Mouse (Mus musculus): ENCODE data around the gene BC051142. TPM values are rescaled to one million over a fixed set of nuclear protein-coding genes. Genes with fewer than 3 reads are reported as not detected.
"Not testable (repeated sequence)": the region's sequence is repeated elsewhere in the genome, so short reads cannot be mapped to it uniquely, and the experiment has no call there.

BC051142 gene
- total RNA-seq, 2 experiments from 2014 or later, result not detected

GRCm38 (mm10) chr17:34397357-34397756 lies 1.3 kb upstream of the BC051142 start:
- intact Hi-C loops (cut with DNase I), result no loop called here
- DNase-seq, result no peak

GRCm38 (mm10) chr17:34398058-34398710 lies 436 bp upstream of the BC051142 start:
- DNase-seq, result peak; percentile 42 to 44
- intact Hi-C loops (cut with DNase I), result no loop called here

- DNase-seq, result no peak
- intact Hi-C loops (cut with DNase I), result no loop called here
These were observed 735 bp downstream of the BC051142 start for GRCm38 (mm10) chr17:34399394-34399715.

GRCm38 (mm10) chr17:34411117-34411516 lies 12.5 kb downstream of the BC051142 start:
- DNase-seq, result peak; percentile 50 to 56
- intact Hi-C loops (cut with DNase I), result loop anchor here (2.0 kb wide), 1 partner anchor 22 kb away; no protein-coding TSS in a partner anchor

GRCm38 (mm10) chr17:34420014-34420413 lies 21.4 kb downstream of the BC051142 start:
- intact Hi-C loops (cut with DNase I), result no loop called here

GRCm38 (mm10) chr17:34427597-34427996 lies 29.0 kb downstream of the BC051142 start:
- intact Hi-C loops (cut with DNase I), result no loop called here
- DNase-seq, result no peak

More at GRCm38 (mm10) chr17:34420014-34420413, 21.4 kb downstream of the BC051142 start:
- no peak for DNase-seq

- intact Hi-C loops (cut with DNase I), result no loop called here
- DNase-seq, result peak in 1 of 2 experiments; percentile 10
These were observed 38.5 kb downstream of the BC051142 start for GRCm38 (mm10) chr17:34437120-34437519.

GRCm38 (mm10) chr17:34437606-34438005 lies 39.0 kb downstream of the BC051142 start:
- intact Hi-C loops (cut with DNase I), result no loop called here
- DNase-seq, result no peak

GRCm38 (mm10) chr17:34438588-34438987 lies 40.0 kb downstream of the BC051142 start:
- no peak for DNase-seq
- intact Hi-C loops (cut with DNase I), result no loop called here

GRCm38 (mm10) chr17:34439795-34440194 lies 41.2 kb downstream of the BC051142 start:
- DNase-seq, result no peak
- intact Hi-C loops (cut with DNase I), result loop anchor here (2.0 kb wide), 2 partner anchors 115 to 179 kb away; no protein-coding TSS in a partner anchor

- no peak for DNase-seq
- intact Hi-C loops (cut with DNase I), result loop anchor here (2.0 kb wide), 2 partner anchors 113 to 177 kb away; no protein-coding TSS in a partner anchor
These were observed 43.4 kb downstream of the BC051142 start for GRCm38 (mm10) chr17:34441990-34442389.

GRCm38 (mm10) chr17:34448473-34449041 lies 49.9 kb downstream of the BC051142 start:
- DNase-seq, result no peak
- intact Hi-C loops (cut with DNase I), result no loop called here

- intact Hi-C loops (cut with DNase I), result no loop called here
- no peak for DNase-seq
These were observed 59.0 kb downstream of the BC051142 start for GRCm38 (mm10) chr17:34457668-34458067.

GRCm38 (mm10) chr17:34459255-34459654 lies 60.6 kb downstream of the BC051142 start:
- no peak for DNase-seq
- intact Hi-C loops (cut with DNase I), result no loop called here

- intact Hi-C loops (cut with DNase I); DNase-seq: not testable (repeated sequence)
These were observed 67.3 kb downstream of the BC051142 start for GRCm38 (mm10) chr17:34465906-34466305.

- intact Hi-C loops (cut with DNase I), result no loop called here
- DNase-seq, result no peak
These were observed 71.9 kb downstream of the BC051142 start for GRCm38 (mm10) chr17:34470491-34470890.

- intact Hi-C loops (cut with DNase I), result no loop called here
- no peak for DNase-seq
These were observed 76.4 kb downstream of the BC051142 start for GRCm38 (mm10) chr17:34475060-34475459.

- intact Hi-C loops (cut with DNase I), result no loop called here
- DNase-seq, result no peak
These were observed 77.8 kb downstream of the BC051142 start for GRCm38 (mm10) chr17:34476427-34476826.

GRCm38 (mm10) chr17:34477238-34478013 lies 78.8 kb downstream of the BC051142 start, which contains the start of gene Btnl4:
Gene Btnl4 (minus strand): TSS chr17:34477318.
- intact Hi-C loops (cut with DNase I), result not testable (repeated sequence)

GRCm38 (mm10) chr17:34492796-34493195 lies 94.2 kb downstream of the BC051142 start:
- intact Hi-C loops (cut with DNase I), result no loop called here
- no peak for DNase-seq

More at GRCm38 (mm10) chr17:34477238-34478013, 78.8 kb downstream of the BC051142 start, which contains the start of gene Btnl4:
- DNase-seq, result not testable (repeated sequence)

GRCm38 (mm10) chr17:34495156-34495555 lies 96.5 kb downstream of the BC051142 start:
- intact Hi-C loops (cut with DNase I), result not testable (repeated sequence)

More at GRCm38 (mm10) chr17:34495156-34495555, 96.5 kb downstream of the BC051142 start:
- not testable (repeated sequence) for DNase-seq
